Mouse (Mus musculus) neutrophil, adult 5-6 weeks (primary cell): Measurements from ENCODE around the gene Slc12a6. TPM values are rescaled to one million over a fixed set of nuclear protein-coding genes. Genes with fewer than 3 reads are reported as not detected.

Source experiments
- ATAC-seq: fragments of 151-379, 151-347 bp; 2 replicates; pipeline ENCODE4 v1.8.0; 2017; ENCODE audit warnings: mild to moderate bottlenecking, moderate TSS enrichment; ENCODE audit not compliant: insufficient number of reproducible peaks, poor library complexity, low FRiP score, severe bottlenecking; ENCODE audit errors: extremely low read depth
- total RNA-seq: library from RNA; stranded (forward); fragments of 200-1000 nt; gene quantifications from 2 replicates; pipeline ENCODE4 v1.2.3, GENCODE M21; 2017

Gene Slc12a6
- total RNA-seq, 1 experiment from 2014 or later: 406 TPM

GRCm38 (mm10) chr2:112369941-112370340, 104.3 kb downstream of the Slc12a6 start:
- ATAC-seq: no peak

GRCm38 (mm10) chr2:112373141-112373540, 107.5 kb downstream of the Slc12a6 start:
- no peak for ATAC-seq

- ATAC-seq: no peak
Observed at GRCm38 (mm10) chr2:112374610-112375009, 109.0 kb downstream of the Slc12a6 start.

GRCm38 (mm10) chr2:112378973-112379898, 113.6 kb downstream of the Slc12a6 start, which contains the start of gene Katnbl1:
TSS of gene Katnbl1 (plus strand) at chr2:112379211.
- ATAC-seq: peak; percentile 96

GRCm38 (mm10) chr2:112380131-112380530, 114.5 kb downstream of the Slc12a6 start:
- ATAC-seq: no peak

- no peak for ATAC-seq
Observed at GRCm38 (mm10) chr2:112381219-112381618, 115.6 kb downstream of the Slc12a6 start.

GRCm38 (mm10) chr2:112390843-112391242, 125.2 kb downstream of the Slc12a6 start:
- no peak for ATAC-seq

- ATAC-seq: no peak
Observed at GRCm38 (mm10) chr2:112391346-112392000, 125.8 kb downstream of the Slc12a6 start.

- no peak for ATAC-seq
Observed at GRCm38 (mm10) chr2:112392689-112393088, 127.1 kb downstream of the Slc12a6 start.

GRCm38 (mm10) chr2:112393958-112394357, 128.3 kb downstream of the Slc12a6 start:
- no peak for ATAC-seq

GRCm38 (mm10) chr2:112396649-112397048, 131.0 kb downstream of the Slc12a6 start:
- no peak for ATAC-seq

GRCm38 (mm10) chr2:112407030-112407429, 141.4 kb downstream of the Slc12a6 start:
- ATAC-seq: no peak

Other genes with a start within 250 kb of the Slc12a6 start
- not detected in 2 replicates for gene Olfr1311, start 241.4 kb upstream of the Slc12a6 start, total RNA-seq
- gene Olfr1312, start 215.6 kb upstream of the Slc12a6 start, total RNA-seq: not detected in 2 replicates
- not detected in 2 replicates for gene Olfr1313, start 188.0 kb upstream of the Slc12a6 start, total RNA-seq
- not detected in 2 replicates for gene Olfr1314, start 169.0 kb upstream of the Slc12a6 start, total RNA-seq
- gene Olfr1315-ps1, start 150.4 kb upstream of the Slc12a6 start, total RNA-seq: not detected in 2 replicates
- gene Olfr1316, start 130.8 kb upstream of the Slc12a6 start, total RNA-seq: not detected in 2 replicates
- gene Olfr1317, start 125.5 kb upstream of the Slc12a6 start, total RNA-seq: not detected in 2 replicates
- not detected in 2 replicates for gene Olfr1318, start 111.6 kb upstream of the Slc12a6 start, total RNA-seq
- 12.5 and 19.2 TPM in 2 replicates for gene Lpcat4, start 26.4 kb upstream of the Slc12a6 start, total RNA-seq
- gene Nutm1, start 6.5 kb upstream of the Slc12a6 start, total RNA-seq: not detected in 2 replicates
- 34.6 and 45.7 TPM in 2 replicates for gene Nop10, start 3.9 kb upstream of the Slc12a6 start, total RNA-seq
- gene Gm21985, start 489 bp downstream of the Slc12a6 start, total RNA-seq: 2.0 TPM in 1 of 2 replicates, not detected in the other
- 20.7 and 29.3 TPM in 2 replicates for gene Emc4, start 102.2 kb downstream of the Slc12a6 start, total RNA-seq
- 13.5 and 15.6 TPM in 2 replicates for gene Katnbl1, start 113.4 kb downstream of the Slc12a6 start, total RNA-seq
- 8.7 and 9.9 TPM in 2 replicates for gene Emc7, start 189.2 kb downstream of the Slc12a6 start, total RNA-seq
- not detected in 2 replicates for gene Chrm5, start 214.9 kb downstream of the Slc12a6 start, total RNA-seq
- gene Aven, start 227.1 kb downstream of the Slc12a6 start, total RNA-seq: 10.4 and 14.1 TPM in 2 replicates